Mouse (Mus musculus): ENCODE measurements around the gene Kansl1. TPM values are rescaled to one million over a fixed set of nuclear protein-coding genes. Genes with fewer than 3 reads are reported as not detected.

Gene Kansl1
- total and polyA plus RNA-seq, 2 experiments from 2014 or later = 19.0 to 75.5 TPM

DNA sequence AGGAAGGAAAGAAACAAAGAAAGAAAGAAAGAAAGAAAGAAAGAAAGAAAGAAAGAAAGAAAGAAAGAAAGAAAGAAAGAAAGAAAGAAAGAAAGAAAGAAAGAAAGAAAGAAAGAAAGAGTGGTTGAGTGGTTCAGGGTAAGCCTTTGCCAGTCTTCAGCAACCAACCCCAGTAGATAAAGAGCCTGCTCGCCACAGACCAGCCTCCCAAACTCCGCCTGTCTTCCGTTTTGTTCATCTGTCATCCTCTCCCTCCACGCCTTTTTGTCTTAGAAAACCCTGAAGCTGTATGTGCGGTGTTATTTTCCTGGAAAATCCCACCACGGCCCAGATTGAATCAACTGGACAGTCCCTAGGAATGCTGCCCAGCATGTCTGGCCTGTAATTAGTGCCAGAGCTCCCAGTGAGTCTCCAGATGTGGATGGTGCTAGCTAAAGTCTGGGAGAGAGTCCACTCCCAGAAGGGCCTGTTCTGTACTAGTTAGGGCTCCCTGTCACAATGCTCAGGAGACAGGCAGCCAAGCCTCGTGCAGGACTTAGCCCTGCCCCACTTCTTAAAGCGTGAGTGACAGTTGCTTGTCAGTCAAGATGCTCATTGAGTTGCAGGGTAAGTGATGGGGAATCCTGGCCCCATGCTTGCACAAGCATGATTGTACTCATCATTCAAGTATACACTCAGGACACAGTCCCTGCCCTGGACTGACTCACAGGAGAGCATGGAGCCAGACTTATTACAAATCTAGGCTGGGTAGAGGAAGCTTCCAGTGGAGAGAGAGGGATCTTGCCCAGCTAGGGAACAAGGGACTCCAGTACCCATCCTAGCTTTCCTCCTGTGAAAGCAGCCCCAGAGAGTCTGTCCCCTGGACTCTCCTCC is 165.3 kb downstream of the Kansl1 start:
- H3K9me3 ChIP-seq (ENCODE audit: low read length) = no peaks in the 10 kb centered on the region
- no peak for TF ChIP-seq CTCF (IDR thresholded peaks at IDR 0.05; ENCODE audit: low read depth)
- H3K27me3 ChIP-seq (ENCODE audit: insufficient read depth, low read length) = no peaks in the 10 kb centered on the region
- DNase-seq (ENCODE audit: low spot score) (no peak), ATAC-seq (no peak)
- H3K9ac ChIP-seq (replicated peaks; ENCODE audit: low read length) = no peak overlapping the region
- H3K4me1 ChIP-seq (ENCODE audit: insufficient read depth, low read length) = no peaks in the 10 kb centered on the region
- H3K27ac ChIP-seq = no peak overlapping the region
- 44% methylated on average over 8 of the region's 8 CpGs for WGBS
- no peak overlapping the region for H3K4me2 ChIP-seq (ENCODE audit: low read depth, low read length)
- no peak overlapping the region for H3K4me3 ChIP-seq (ENCODE audit: low read length)
- peaks cover 19% of the 10 kb centered on the region for H3K36me3 ChIP-seq (ENCODE audit: insufficient read depth, low read length)

- DNase-seq (ENCODE audit: low spot score) (peak; percentile 36), ATAC-seq (no peak)
- H3K4me3 ChIP-seq (ENCODE audit: low read length) = no peak overlapping the region
- no peaks in the 10 kb centered on the region for H3K27me3 ChIP-seq (ENCODE audit: insufficient read depth, low read length)
- no peaks in the 10 kb centered on the region for H3K9me3 ChIP-seq (ENCODE audit: low read length)
- WGBS = 36% methylated on average over 12 of the region's 12 CpGs
- peaks cover 19% of the 10 kb centered on the region for H3K36me3 ChIP-seq (ENCODE audit: insufficient read depth, low read length)
- H3K9ac ChIP-seq (replicated peaks; ENCODE audit: low read length) = no peak overlapping the region
- TF ChIP-seq CTCF (IDR thresholded peaks at IDR 0.05; ENCODE audit: low read depth) = no peak
- H3K4me2 ChIP-seq (ENCODE audit: low read depth, low read length) = no peak overlapping the region
- no peaks in the 10 kb centered on the region for H3K4me1 ChIP-seq (ENCODE audit: insufficient read depth, low read length)
- no peak overlapping the region for H3K27ac ChIP-seq
These were observed 166.0 kb downstream of the Kansl1 start for GRCm38 (mm10) chr11:104302628-104303027.

DNA sequence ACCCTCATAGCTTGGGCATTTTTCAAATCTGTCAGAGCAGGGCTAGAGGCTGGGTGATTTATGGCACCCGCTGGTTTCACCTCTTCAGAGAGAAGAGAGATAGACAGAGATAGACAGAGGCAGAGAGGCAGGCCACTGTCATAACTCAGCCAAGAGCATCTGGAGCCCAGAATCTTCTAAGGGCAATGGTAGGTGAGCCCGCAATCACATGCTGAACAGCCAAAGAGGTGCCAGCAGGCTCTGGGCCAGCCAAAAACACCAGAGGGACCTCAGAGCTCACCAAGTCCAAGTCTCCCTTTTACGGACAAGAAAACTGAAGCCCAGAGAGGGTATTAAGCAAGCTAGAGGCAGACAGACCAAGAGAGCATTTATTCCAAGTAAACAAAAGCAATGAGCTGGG is 171.0 kb downstream of the Kansl1 start:
- H3K4me3 ChIP-seq (ENCODE audit: low read length) = no peak overlapping the region
- H3K36me3 ChIP-seq (ENCODE audit: insufficient read depth, low read length) = peaks cover 4% of the 10 kb centered on the region
- no peaks in the 10 kb centered on the region for H3K27me3 ChIP-seq (ENCODE audit: insufficient read depth, low read length)
- H3K27ac ChIP-seq = no peak overlapping the region
- no peak overlapping the region for H3K9ac ChIP-seq (replicated peaks; ENCODE audit: low read length)
- no peak overlapping the region for H3K4me2 ChIP-seq (ENCODE audit: low read depth, low read length)
- DNase-seq (ENCODE audit: low spot score) (no peak), ATAC-seq (no peak)
- WGBS = 69% methylated on average over 3 of the region's 3 CpGs
- TF ChIP-seq CTCF (IDR thresholded peaks at IDR 0.05; ENCODE audit: low read depth) = no peak
- no peaks in the 10 kb centered on the region for H3K4me1 ChIP-seq (ENCODE audit: insufficient read depth, low read length)
- H3K9me3 ChIP-seq (ENCODE audit: low read length) = no peaks in the 10 kb centered on the region

- DNase-seq (ENCODE audit: low spot score) (no peak), ATAC-seq (no peak)
- Histone ChIP-seq H3K9ac (replicated peaks; ENCODE audit: low read length) (no peak overlapping the region), H3K27ac (no peak overlapping the region), H3K4me1 (ENCODE audit: insufficient read depth, low read length) (no peaks in the 10 kb centered on the region), H3K4me2 (ENCODE audit: low read depth, low read length) (no peak overlapping the region), H3K9me3 (ENCODE audit: low read length) (no peaks in the 10 kb centered on the region), H3K27me3 (ENCODE audit: insufficient read depth, low read length) (no peaks in the 10 kb centered on the region), H3K4me3 (ENCODE audit: low read length) (no peak overlapping the region), H3K36me3 (ENCODE audit: insufficient read depth, low read length) (peaks cover 7% of the 10 kb centered on the region)
- 41% methylated on average over 6 of the region's 6 CpGs for WGBS
- TF ChIP-seq CTCF (IDR thresholded peaks at IDR 0.05; ENCODE audit: low read depth) = no peak
These were observed 173.0 kb downstream of the Kansl1 start for GRCm38 (mm10) chr11:104295656-104296055.

DNA sequence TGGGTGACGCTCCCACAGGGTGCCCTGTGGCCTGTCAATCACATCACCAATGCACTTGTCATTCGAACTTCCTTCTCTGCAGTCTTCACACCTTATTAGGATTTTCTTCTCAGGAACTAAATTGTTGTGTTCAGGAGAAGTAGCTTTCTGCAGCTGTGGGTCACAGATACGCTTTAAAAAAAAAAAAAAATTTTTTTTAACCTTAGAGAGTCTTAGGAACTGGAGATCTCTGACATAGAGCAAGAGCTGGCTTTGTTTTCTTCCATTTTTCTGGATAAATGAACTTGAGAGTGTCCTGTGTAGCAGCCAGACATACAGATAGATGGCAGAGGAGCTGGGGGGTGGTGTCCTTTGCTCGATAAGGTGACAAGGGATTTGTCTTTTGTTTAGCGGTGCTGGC is 173.5 kb downstream of the Kansl1 start:
- Histone ChIP-seq H3K27ac (no peak overlapping the region), H3K9ac (replicated peaks; ENCODE audit: low read length) (no peak overlapping the region), H3K36me3 (ENCODE audit: insufficient read depth, low read length) (peaks cover 11% of the 10 kb centered on the region), H3K4me2 (ENCODE audit: low read depth, low read length) (no peak overlapping the region), H3K27me3 (ENCODE audit: insufficient read depth, low read length) (no peaks in the 10 kb centered on the region), H3K9me3 (ENCODE audit: low read length) (no peaks in the 10 kb centered on the region), H3K4me3 (ENCODE audit: low read length) (no peak overlapping the region), H3K4me1 (ENCODE audit: insufficient read depth, low read length) (no peaks in the 10 kb centered on the region)
- ATAC-seq (no peak), DNase-seq (ENCODE audit: low spot score) (no peak)
- TF ChIP-seq CTCF (IDR thresholded peaks at IDR 0.05; ENCODE audit: low read depth) = no peak
- 60% methylated on average over 5 of the region's 5 CpGs for WGBS

DNA sequence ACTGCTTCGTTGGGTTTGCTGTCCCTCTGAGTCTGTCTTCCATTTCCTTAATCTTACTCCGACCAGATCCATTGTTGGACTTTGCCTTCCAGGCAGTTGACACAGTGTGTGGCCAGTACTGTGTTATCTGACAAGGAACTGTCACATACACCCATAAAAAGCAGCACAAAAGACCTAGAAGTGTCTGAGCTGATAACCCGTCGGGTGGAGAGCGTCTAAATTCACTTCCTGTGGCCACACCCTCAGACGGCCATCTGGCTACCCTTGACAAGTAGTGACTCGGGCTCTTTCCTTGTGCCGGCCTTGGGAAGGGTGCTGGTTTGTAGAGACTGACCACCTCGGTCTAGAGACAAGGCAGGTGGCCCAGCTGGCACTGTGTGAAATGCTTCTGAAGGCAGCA is 175.4 kb downstream of the Kansl1 start:
- H3K9ac ChIP-seq (replicated peaks; ENCODE audit: low read length) = no peak overlapping the region

More for the DNA sequence above, 175.4 kb downstream of the Kansl1 start:
- H3K27ac ChIP-seq = no peak overlapping the region
- no peak overlapping the region for H3K4me2 ChIP-seq (ENCODE audit: low read depth, low read length)
- 81% methylated on average over 9 of the region's 9 CpGs for WGBS
- ATAC-seq = no peak
- H3K4me1 ChIP-seq (ENCODE audit: insufficient read depth, low read length) = no peaks in the 10 kb centered on the region
- no peaks in the 10 kb centered on the region for H3K9me3 ChIP-seq (ENCODE audit: low read length)
- no peak for DNase-seq (ENCODE audit: low spot score)
- peaks cover 10% of the 10 kb centered on the region for H3K36me3 ChIP-seq (ENCODE audit: insufficient read depth, low read length)
- H3K27me3 ChIP-seq (ENCODE audit: insufficient read depth, low read length) = no peaks in the 10 kb centered on the region
- TF ChIP-seq CTCF (IDR thresholded peaks at IDR 0.05; ENCODE audit: low read depth) = no peak
- no peak overlapping the region for H3K4me3 ChIP-seq (ENCODE audit: low read length)
